Mouse (Mus musculus): ENCODE measurements around the gene A230072I06Rik. TPM values are rescaled to one million over a fixed set of nuclear protein-coding genes. Genes with fewer than 3 reads are reported as not detected.

Gene A230072I06Rik
- polyA plus RNA-seq, 1 experiment from 2014 or later = not detected

- Histone ChIP-seq H3K4me3 (ENCODE audit: low read length) (no peak overlapping the region), H3K4me1 (ENCODE audit: control insufficient read depth, insufficient read depth, low read length) (no peaks in the 10 kb centered on the region), H3K4me2 (ENCODE audit: low read depth, low read length) (no peak overlapping the region), H3K9ac (ENCODE audit: low read length) (no peak overlapping the region), H3K27me3 (ENCODE audit: control insufficient read depth, insufficient read depth, low read length) (no peaks in the 10 kb centered on the region; the same call in 1 of the 2 replicates), H3K9me3 (replicated peaks; ENCODE audit: control insufficient read depth, low read length) (no peaks in the 10 kb centered on the region), H3K27ac (ENCODE audit: low read length) (no peak overlapping the region), H3K36me3 (ENCODE audit: control insufficient read depth, insufficient read depth) (no peaks in the 10 kb centered on the region)
- 69% methylated on average over 5 of the region's 5 CpGs for WGBS
- ATAC-seq (replicated peaks; ENCODE audit: extremely low read depth, insufficient read depth, low FRiP score) = no peak
Measured at GRCm38 (mm10) chr8:12267863-12268262, 10.8 kb upstream of the A230072I06Rik start.

- H3K4me1 ChIP-seq (ENCODE audit: control insufficient read depth, insufficient read depth, low read length) = no peaks in the 10 kb centered on the region
- no peaks in the 10 kb centered on the region for H3K9me3 ChIP-seq (replicated peaks; ENCODE audit: control insufficient read depth, low read length)
- H3K27me3 ChIP-seq (ENCODE audit: control insufficient read depth, insufficient read depth, low read length) = no peaks in the 10 kb centered on the region; the same call in 1 of the 2 replicates
- no peaks in the 10 kb centered on the region for H3K36me3 ChIP-seq (ENCODE audit: control insufficient read depth, insufficient read depth)
- H3K9ac ChIP-seq (ENCODE audit: low read length) = no peak overlapping the region
- ATAC-seq (replicated peaks; ENCODE audit: extremely low read depth, insufficient read depth, low FRiP score) = no peak
- no peak overlapping the region for H3K4me3 ChIP-seq (ENCODE audit: low read length)
- H3K27ac ChIP-seq (ENCODE audit: low read length) = no peak overlapping the region
- 64% methylated on average over 14 of the region's 14 CpGs for WGBS
- no peak overlapping the region for H3K4me2 ChIP-seq (ENCODE audit: low read depth, low read length)
Measured at GRCm38 (mm10) chr8:12268306-12268829, 10.3 kb upstream of the A230072I06Rik start.

GRCm38 (mm10) chr8:12279482-12280192 lies 1.0 kb downstream of the A230072I06Rik start:
- H3K9ac ChIP-seq (ENCODE audit: low read length) = no peak overlapping the region
- WGBS = 44% methylated on average over 13 of the region's 13 CpGs
- H3K36me3 ChIP-seq (ENCODE audit: control insufficient read depth, insufficient read depth) = no peaks in the 10 kb centered on the region
- no peaks in the 10 kb centered on the region for H3K9me3 ChIP-seq (replicated peaks; ENCODE audit: control insufficient read depth, low read length)
- peaks cover 16% of the 10 kb centered on the region for H3K4me1 ChIP-seq (ENCODE audit: control insufficient read depth, insufficient read depth, low read length)
- H3K4me3 ChIP-seq (ENCODE audit: low read length) = no peak overlapping the region
- ATAC-seq (replicated peaks; ENCODE audit: extremely low read depth, insufficient read depth, low FRiP score) = 0 out of 2 replicates have a peak, but pooled peaks have one; percentile 14
- H3K27me3 ChIP-seq (ENCODE audit: control insufficient read depth, insufficient read depth, low read length) = no peaks in the 10 kb centered on the region
- peak overlapping the region; percentile 37; the same call in 1 of the 2 replicates for H3K4me2 ChIP-seq (ENCODE audit: low read depth, low read length)
- 0 out of 2 replicates have a peak overlapping the region, but pooled peaks have one; percentile 23 for H3K27ac ChIP-seq (ENCODE audit: low read length)

GRCm38 (mm10) chr8:12282128-12282527 lies 3.5 kb downstream of the A230072I06Rik start:
- no peaks in the 10 kb centered on the region for H3K36me3 ChIP-seq (ENCODE audit: control insufficient read depth, insufficient read depth)
- ATAC-seq (replicated peaks; ENCODE audit: extremely low read depth, insufficient read depth, low FRiP score) = no peak
- 81% methylated on average over 22 of the region's 22 CpGs for WGBS
- H3K9me3 ChIP-seq (replicated peaks; ENCODE audit: control insufficient read depth, low read length) = no peaks in the 10 kb centered on the region
- H3K4me1 ChIP-seq (ENCODE audit: control insufficient read depth, insufficient read depth, low read length) = peaks cover 16% of the 10 kb centered on the region
- H3K9ac ChIP-seq (ENCODE audit: low read length) = no peak overlapping the region
- no peaks in the 10 kb centered on the region for H3K27me3 ChIP-seq (ENCODE audit: control insufficient read depth, insufficient read depth, low read length)
- no peak overlapping the region for H3K4me3 ChIP-seq (ENCODE audit: low read length)
- no peak overlapping the region for H3K27ac ChIP-seq (ENCODE audit: low read length)
- H3K4me2 ChIP-seq (ENCODE audit: low read depth, low read length) = no peak overlapping the region

DNA sequence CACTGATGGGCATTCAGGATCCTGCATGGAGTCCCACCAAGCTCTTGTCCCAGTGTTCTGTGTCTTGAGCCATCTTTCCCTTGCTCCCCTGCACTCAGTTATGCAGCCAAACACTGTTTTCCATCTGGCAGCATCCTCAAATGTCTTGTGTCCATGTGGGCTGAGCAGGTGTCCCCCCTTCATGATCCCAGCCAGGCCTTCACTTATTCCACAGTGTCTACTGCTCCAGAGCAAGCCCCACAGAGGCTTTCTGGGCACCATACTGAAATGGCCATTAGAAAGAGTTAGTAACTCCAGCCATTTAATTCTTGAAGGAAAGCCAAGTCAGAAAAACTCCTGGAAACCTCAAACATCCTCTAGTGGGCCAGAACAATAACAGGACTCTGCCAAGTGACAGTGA lies 11.9 kb downstream of the A230072I06Rik start:
- no peaks in the 10 kb centered on the region for H3K36me3 ChIP-seq (ENCODE audit: control insufficient read depth, insufficient read depth)
- H3K9ac ChIP-seq (ENCODE audit: low read length) = no peak overlapping the region
- no peak overlapping the region for H3K4me3 ChIP-seq (ENCODE audit: low read length)
- peaks cover 4% of the 10 kb centered on the region; the same call in 1 of the 2 replicates for H3K27me3 ChIP-seq (ENCODE audit: control insufficient read depth, insufficient read depth, low read length)
- H3K9me3 ChIP-seq (replicated peaks; ENCODE audit: control insufficient read depth, low read length) = 0 out of 2 replicates have a peak, but pooled peaks cover 2% of the 10 kb centered on the region
- no peaks in the 10 kb centered on the region for H3K4me1 ChIP-seq (ENCODE audit: control insufficient read depth, insufficient read depth, low read length)
- no peak overlapping the region for H3K4me2 ChIP-seq (ENCODE audit: low read depth, low read length)
- H3K27ac ChIP-seq (ENCODE audit: low read length) = no peak overlapping the region
- ATAC-seq (replicated peaks; ENCODE audit: extremely low read depth, insufficient read depth, low FRiP score) = no peak

DNA sequence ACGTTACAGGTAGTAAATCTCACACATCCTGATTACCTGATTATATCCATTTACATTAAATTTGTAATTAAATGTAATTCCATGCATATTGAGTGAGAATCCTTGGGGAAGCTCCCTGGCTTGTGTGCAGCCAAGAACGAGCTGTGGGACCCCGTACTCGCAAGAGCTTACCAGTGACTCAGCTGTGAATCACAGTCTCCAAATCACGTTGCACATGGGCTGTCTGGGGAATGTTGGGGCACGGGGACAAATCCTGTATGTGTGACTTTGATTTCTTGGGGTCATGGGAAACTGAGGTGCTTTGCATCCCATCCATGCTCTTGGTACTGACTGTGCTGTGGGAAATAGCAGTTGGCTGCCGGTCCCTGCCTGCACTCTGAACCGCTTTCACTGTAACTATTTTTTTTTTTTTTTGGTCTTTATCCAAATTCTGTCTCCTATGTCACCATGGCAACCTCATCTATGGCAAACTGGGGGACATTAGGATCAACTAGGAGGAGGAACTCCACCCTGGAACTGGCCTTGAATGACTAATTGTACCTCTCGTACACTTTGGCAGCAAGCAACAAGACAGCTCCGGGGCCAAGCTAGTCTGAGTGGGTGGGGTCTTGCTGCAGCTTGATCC lies 19.8 kb downstream of the A230072I06Rik start:
- ATAC-seq (replicated peaks; ENCODE audit: extremely low read depth, insufficient read depth, low FRiP score) = no peak
- Histone ChIP-seq H3K27me3 (ENCODE audit: control insufficient read depth, insufficient read depth, low read length) (peaks cover 8% of the 10 kb centered on the region; the same call in 1 of the 2 replicates), H3K27ac (ENCODE audit: low read length) (no peak overlapping the region), H3K9ac (ENCODE audit: low read length) (no peak overlapping the region), H3K9me3 (replicated peaks; ENCODE audit: control insufficient read depth, low read length) (no peaks in the 10 kb centered on the region), H3K4me3 (ENCODE audit: low read length) (no peak overlapping the region), H3K36me3 (ENCODE audit: control insufficient read depth, insufficient read depth) (no peaks in the 10 kb centered on the region), H3K4me2 (ENCODE audit: low read depth, low read length) (no peak overlapping the region), H3K4me1 (ENCODE audit: control insufficient read depth, insufficient read depth, low read length) (no peaks in the 10 kb centered on the region)
- 70% methylated on average over 10 of the region's 10 CpGs for WGBS

DNA sequence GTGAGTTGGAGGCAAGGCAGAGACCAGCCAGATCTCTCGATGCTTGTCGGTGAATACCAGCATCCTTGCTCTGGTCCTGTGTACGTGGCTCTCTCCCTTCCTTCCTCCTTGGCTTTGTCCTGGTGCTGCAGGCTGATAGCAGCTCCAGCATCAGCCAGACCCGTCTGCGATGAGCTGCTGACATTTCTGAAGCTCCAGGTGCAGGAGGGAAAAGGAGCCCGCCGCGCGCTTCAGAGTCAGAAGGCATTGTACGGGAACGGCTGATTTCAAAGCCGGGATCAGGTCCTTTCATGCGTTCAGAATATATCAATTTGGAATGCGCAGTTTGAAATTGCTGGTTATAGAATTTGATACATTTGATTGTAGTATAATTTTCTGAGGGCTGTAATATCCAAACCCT lies 23.4 kb downstream of the A230072I06Rik start:
- ATAC-seq (replicated peaks; ENCODE audit: extremely low read depth, insufficient read depth, low FRiP score) = no peak
- WGBS = 58% methylated on average over 14 of the region's 14 CpGs

GRCm38 (mm10) chr8:12312975-12313734 lies 34.5 kb downstream of the A230072I06Rik start:
- no peak for ATAC-seq (replicated peaks; ENCODE audit: extremely low read depth, insufficient read depth, low FRiP score)
- Histone ChIP-seq H3K27ac (ENCODE audit: low read length) (no peak overlapping the region), H3K4me3 (ENCODE audit: low read length) (no peak overlapping the region), H3K36me3 (ENCODE audit: control insufficient read depth, insufficient read depth) (no peaks in the 10 kb centered on the region), H3K4me1 (ENCODE audit: control insufficient read depth, insufficient read depth, low read length) (no peaks in the 10 kb centered on the region), H3K27me3 (ENCODE audit: control insufficient read depth, insufficient read depth, low read length) (peaks cover 18% of the 10 kb centered on the region), H3K9me3 (replicated peaks; ENCODE audit: control insufficient read depth, low read length) (peaks cover 4% of the 10 kb centered on the region; the same call in 1 of the 2 replicates), H3K4me2 (ENCODE audit: low read depth, low read length) (no peak overlapping the region), H3K9ac (ENCODE audit: low read length) (no peak overlapping the region)
- WGBS = 60% methylated on average over 16 of the region's 16 CpGs

More for the DNA sequence above, 23.4 kb downstream of the A230072I06Rik start:
- Histone ChIP-seq H3K4me3 (ENCODE audit: low read length) (no peak overlapping the region), H3K4me1 (ENCODE audit: control insufficient read depth, insufficient read depth, low read length) (no peaks in the 10 kb centered on the region), H3K27me3 (ENCODE audit: control insufficient read depth, insufficient read depth, low read length) (peaks cover 4% of the 10 kb centered on the region; the same call in 1 of the 2 replicates), H3K9me3 (replicated peaks; ENCODE audit: control insufficient read depth, low read length) (no peaks in the 10 kb centered on the region), H3K36me3 (ENCODE audit: control insufficient read depth, insufficient read depth) (no peaks in the 10 kb centered on the region), H3K27ac (ENCODE audit: low read length) (no peak overlapping the region), H3K4me2 (ENCODE audit: low read depth, low read length) (no peak overlapping the region), H3K9ac (ENCODE audit: low read length) (no peak overlapping the region)

Data from heart, embryonic 16.5 days (tissue).